Mouse (Mus musculus) forebrain, postnatal 0 days (tissue): ENCODE measurements around the gene D630003M21Rik. TPM values are rescaled to one million over a fixed set of nuclear protein-coding genes. Genes with fewer than 3 reads are reported as not detected.

Experiments
- ATAC-seq: fragments of 200-750 bp; cut with Nextera tagmentation; 2 replicates; pipeline ENCODE4 v1.8.0; 2017; ENCODE audit warnings: mild to moderate bottlenecking, moderate library complexity
- DNase-seq: peaks from one replicate; pipeline ENCODE4 v3.0.0-alpha.2; 2015
- H3K27ac ChIP-seq: fragments of 300-500 bp; sonication (generic); 2 replicates; pipeline ENCODE4 v1.5.1; 2014; ENCODE audit warnings: low read depth, mild to moderate bottlenecking, antibody characterized with exemption, low read length, moderate library complexity, mixed read lengths
- H3K27me3 ChIP-seq: fragments of 300-500 bp; sonication (generic); 2 replicates; pipeline ENCODE4 v1.6.1; 2014; ENCODE audit warnings: mild to moderate bottlenecking, low read length, mixed read lengths; ENCODE audit not compliant: insufficient read depth
- H3K36me3 ChIP-seq: fragments of 300-500 bp; sonication (generic); 2 replicates; pipeline ENCODE4 v1.6.1; 2014; ENCODE audit warnings: mild to moderate bottlenecking, moderate library complexity; ENCODE audit not compliant: insufficient read depth
- H3K4me1 ChIP-seq: fragments of 300-500 bp; sonication (generic); 2 replicates; pipeline ENCODE4 v1.6.1; 2014; ENCODE audit warnings: antibody characterized with exemption; ENCODE audit not compliant: insufficient read depth
- H3K4me2 ChIP-seq: fragments of 300-500 bp; sonication (generic); 2 replicates; pipeline ENCODE4 v1.6.1; 2014; ENCODE audit warnings: low read depth, mild to moderate bottlenecking, moderate library complexity
- H3K4me3 ChIP-seq: fragments of 300-500 bp; sonication (generic); 2 replicates; pipeline ENCODE4 v1.5.1; 2014; ENCODE audit warnings: low read depth, low read length, mixed read lengths
- H3K9ac ChIP-seq: fragments of 300-500 bp; sonication (generic); 2 replicates; pipeline ENCODE4 v1.6.1; 2014; ENCODE audit warnings: mild to moderate bottlenecking
- H3K9me3 ChIP-seq: fragments of 300-500 bp; sonication (generic); 2 replicates; pipeline ENCODE4 v1.6.1; 2016; ENCODE audit warnings: low read length
- CTCF ChIP-seq: sonication (generic); IDR thresholded peaks from 2 replicates; pipeline ENCODE4 v1.5.1; 2016; ENCODE audit warnings: antibody characterized with exemption, control low read depth, low read depth
- WGBS: fragments of 180-500 bp; shearing (Covaris S2); extraction: QIAGEN DNeasy Blood & Tissue Kit; methylation state at CpG from one replicate; pipeline ENCODE4 v1.1.7; 2014; 5-methylcytosine and 5-hydroxymethylcytosine counted together
- microRNA-seq, 2 experiments: library from miRNA; unstranded; fragments of <30 nt; microRNA quantifications; one replicate each; pipeline ENCODE4; 2016
- polyA plus RNA-seq: library from polyadenylated mRNA; unstranded; fragments of >200 nt; fragmentation: Nextera tagmentation; extraction: Ambion mirVana; gene quantifications from 2 replicates; pipeline ENCODE4 v1.2.1, GENCODE M21; 2015
- total RNA-seq: library from RNA; depleted of rRNA; stranded (reverse); fragments of >200 nt; gene quantifications from 2 replicates; pipeline ENCODE4 v1.2.3, GENCODE M21; 2014; rRNA removed

The D630003M21Rik gene
- total and polyA plus RNA-seq, 2 experiments from 2014 or later: 1.9 to 6.6 TPM

DNA sequence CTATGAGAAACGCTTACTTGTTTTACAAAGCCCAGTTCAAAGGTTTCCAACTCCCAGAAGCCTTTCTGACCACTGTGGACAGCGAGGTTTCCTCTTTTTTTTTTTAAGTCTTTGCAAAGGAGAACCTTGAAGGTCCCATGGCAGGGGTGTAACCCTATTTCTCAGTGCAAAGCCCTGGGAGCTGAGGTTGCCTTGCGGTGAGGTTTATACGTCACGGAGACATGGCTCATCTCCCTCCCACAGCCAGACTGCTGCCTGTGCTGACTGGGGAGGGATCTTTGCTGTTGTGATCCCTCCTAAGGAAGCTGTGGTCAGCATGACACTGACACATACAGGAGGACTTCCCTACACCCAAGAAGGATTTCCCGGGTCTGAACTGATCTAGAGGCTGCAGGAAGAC is 96.0 kb downstream of the D630003M21Rik start:
- Histone ChIP-seq H3K36me3 (no peaks in the 10 kb centered on the region), H3K27me3 (no peaks in the 10 kb centered on the region), H3K27ac (no peak overlapping the region), H3K9me3 (no peaks in the 10 kb centered on the region), H3K4me3 (no peak overlapping the region), H3K4me1 (no peaks in the 10 kb centered on the region), H3K4me2 (no peak overlapping the region), H3K9ac (no peak overlapping the region)
- no peak for DNase-seq
- no peak for ATAC-seq
- no peak for TF ChIP-seq CTCF
- WGBS: 83% methylated on average over 6 of the region's 6 CpGs

Small RNA genes within 50 kb of the gene (microRNA-seq; reads per million reads assigned to microRNA genes)
- gene Mir7685: 0 to 0.49 reads per million in 2 experiments

Other genes with a start within 250 kb of the D630003M21Rik start
- 17.3 and 19.9 TPM in 2 replicates for gene Tti1, start 200.8 kb downstream of the D630003M21Rik start, total RNA-seq
- gene Tti1, start 200.8 kb downstream of the D630003M21Rik start, polyA plus RNA-seq: 6.6 and 8.1 TPM in 2 replicates
- gene Rprd1b, start 200.7 kb downstream of the D630003M21Rik start, total RNA-seq: 39.8 and 61.3 TPM in 2 replicates
- gene Rprd1b, start 200.7 kb downstream of the D630003M21Rik start, polyA plus RNA-seq: 12.9 and 18.8 TPM in 2 replicates
- 9.1 and 13.0 TPM in 2 replicates for gene Tgm2, start 82.8 kb downstream of the D630003M21Rik start, total RNA-seq
- gene Tgm2, start 82.8 kb downstream of the D630003M21Rik start, polyA plus RNA-seq: 6.1 TPM in 2 replicates
- not detected in 2 replicates for gene Bpi, start 28.9 kb upstream of the D630003M21Rik start, total RNA-seq
- gene Bpi, start 28.9 kb upstream of the D630003M21Rik start, polyA plus RNA-seq: not detected in 2 replicates
- 4.7 and 5.3 TPM in 2 replicates for gene Lbp, start 77.3 kb upstream of the D630003M21Rik start, total RNA-seq
- 5.7 and 8.0 TPM in 2 replicates for gene Lbp, start 77.3 kb upstream of the D630003M21Rik start, polyA plus RNA-seq
- gene Snhg11, start 146.4 kb upstream of the D630003M21Rik start, total RNA-seq: 68.4 and 142 TPM in 2 replicates
- gene Snhg11, start 146.4 kb upstream of the D630003M21Rik start, polyA plus RNA-seq: 39.8 and 179 TPM in 2 replicates
- gene Ralgapb, start 180.6 kb upstream of the D630003M21Rik start, total RNA-seq: 45.2 and 55.5 TPM in 2 replicates
- gene Ralgapb, start 180.6 kb upstream of the D630003M21Rik start, polyA plus RNA-seq: 10.5 and 16.6 TPM in 2 replicates